Mouse (Mus musculus): ENCODE results near the gene Gpr107.

The Gpr107 gene

DNA sequence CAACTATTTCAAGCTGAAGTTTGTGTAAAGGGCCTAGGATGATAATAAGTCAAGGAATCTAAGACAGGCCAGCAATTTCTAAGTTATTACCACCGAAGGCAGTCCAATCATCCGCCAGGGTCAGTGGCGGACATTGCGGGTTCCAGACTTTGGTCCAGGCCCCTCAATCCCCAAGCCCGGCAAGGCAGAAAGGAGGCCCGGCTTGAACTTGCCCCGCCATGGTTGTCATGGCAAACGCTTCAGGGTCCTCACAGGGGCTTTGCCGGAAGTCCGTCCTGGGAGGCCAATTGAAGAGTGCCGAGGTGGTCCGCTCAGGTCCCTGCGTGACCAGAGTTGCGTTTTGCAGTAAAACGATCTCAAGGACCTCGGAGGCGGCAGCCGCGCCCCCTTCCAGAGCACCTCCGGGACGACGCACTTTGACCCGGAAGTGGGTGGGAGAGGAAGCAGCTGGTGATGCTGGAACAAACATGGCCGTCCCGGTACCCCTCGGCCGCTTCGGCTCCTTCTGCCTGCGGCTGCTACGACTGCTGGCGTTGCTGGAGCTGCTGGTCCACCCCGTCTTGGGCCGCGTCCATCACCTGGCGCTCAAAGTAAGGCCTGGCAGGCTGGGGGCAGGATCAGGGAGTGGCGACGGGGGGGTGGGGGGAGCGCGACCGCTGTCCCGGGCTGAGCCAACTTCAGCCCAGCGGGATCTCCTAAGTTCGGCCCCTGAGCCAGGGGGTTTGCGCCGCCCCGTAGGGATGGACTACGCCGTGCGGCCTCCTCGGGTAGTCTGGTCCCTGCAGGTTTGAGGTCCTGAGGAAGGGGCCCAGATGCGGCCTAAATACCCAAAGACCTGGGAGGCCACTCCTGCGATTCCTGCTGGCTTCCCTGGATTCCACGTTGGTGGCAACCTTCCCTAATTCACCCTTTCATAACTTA, at the start of gene Gpr107:
Gene Gpr107, plus strand, starts transcription at position 425 of the 921 bp plus-strand sequence.
- DNase-seq (ENCODE audit: low read depth, low spot score), result peak; percentile 56

DNA sequence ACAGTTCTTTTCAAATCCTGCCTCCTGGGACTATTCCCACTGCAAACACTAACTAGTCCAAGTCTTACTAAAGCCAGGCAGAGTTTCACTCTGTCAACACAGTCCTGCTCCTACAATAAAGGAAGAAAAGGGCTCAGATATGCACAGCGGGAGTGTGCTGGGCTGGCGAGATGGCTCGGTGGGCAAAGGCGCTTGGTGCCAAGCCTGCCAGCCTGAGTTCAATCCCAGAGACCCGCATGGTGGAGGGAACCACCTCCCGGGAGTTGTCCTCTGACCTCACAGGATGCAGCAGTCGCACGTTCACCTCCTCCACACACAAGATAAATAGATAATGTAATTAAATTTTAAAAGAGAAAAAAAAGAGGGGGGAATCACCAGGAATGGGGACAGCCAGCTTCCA, 48.8 kb upstream of the Gpr107 start:
- no peak for DNase-seq (ENCODE audit: low read depth, low spot score)

DNA sequence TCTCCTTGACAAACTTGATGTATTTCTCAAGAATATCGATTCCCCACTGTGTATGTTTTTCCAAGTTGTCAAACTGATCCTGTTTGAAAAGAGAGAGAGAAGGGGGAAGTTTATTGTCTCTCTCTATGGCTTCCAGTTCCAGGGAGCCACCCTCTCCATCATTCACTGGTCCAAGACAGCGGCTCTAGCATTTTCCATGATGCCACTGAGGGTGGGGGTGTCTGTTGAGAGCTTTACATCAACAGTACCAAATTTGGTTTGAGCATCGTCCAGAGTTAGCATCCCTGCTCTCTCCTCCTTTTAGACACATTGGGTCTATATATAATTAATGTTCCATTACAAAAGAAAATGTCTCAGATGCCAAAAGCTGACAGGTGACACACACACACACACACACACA, 46.8 kb upstream of the Gpr107 start:
- DNase-seq (ENCODE audit: low read depth, low spot score), result no peak

DNA sequence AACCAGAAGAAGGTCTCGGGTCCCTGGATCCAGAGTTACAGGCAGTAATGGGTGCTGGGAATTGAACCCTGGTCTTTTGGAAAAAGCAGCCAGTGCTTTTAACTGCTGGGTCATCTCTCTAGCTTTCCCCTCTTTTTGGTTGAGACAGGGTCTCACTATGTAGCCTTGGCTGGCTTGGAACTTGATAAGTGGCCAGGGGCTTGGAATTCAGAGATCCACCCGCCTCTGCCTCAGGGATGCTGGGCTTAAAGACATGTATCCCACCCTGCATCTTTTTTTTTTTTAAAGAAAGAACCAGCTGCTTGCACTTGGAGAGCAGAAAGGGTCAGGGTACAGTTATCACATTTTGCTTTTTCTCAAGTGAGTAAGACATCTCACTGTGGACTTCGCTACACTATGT, 46.1 kb upstream of the Gpr107 start:
- DNase-seq (ENCODE audit: low read depth, low spot score), result no peak

DNA sequence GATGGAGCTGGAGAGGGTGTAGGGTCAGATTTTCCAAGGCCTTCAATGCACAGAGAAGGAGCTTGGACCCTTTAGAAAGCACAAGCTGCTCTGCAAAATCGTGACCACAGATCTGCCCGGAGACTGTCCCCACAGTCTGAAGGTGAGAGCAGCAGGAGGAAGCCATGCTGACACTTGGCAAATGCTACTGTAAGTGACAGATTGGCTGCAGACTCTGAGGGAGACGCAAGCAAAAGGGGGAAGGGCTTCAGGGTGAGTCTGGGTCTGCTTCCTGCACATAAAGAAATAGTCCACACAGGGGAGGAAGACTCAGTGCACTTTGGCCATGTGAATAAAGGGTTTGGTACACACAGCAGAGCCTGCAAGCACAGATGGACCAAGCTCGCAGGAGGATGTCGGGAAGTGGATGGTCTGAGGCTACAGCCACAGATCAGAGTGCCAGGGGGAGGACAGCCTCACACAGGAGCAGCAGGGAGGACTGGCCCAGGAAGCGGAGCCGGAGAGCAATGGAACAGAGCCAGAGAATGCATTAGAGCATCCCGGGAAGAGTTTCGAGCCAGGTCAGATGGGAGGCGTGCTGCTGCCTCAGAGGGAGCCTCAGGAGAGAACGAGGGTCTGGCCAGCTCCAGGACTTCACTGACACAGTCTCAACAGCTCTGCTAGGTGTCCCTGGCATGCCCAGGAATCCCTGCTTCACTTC, 45.3 kb upstream of the Gpr107 start:
- DNase-seq (ENCODE audit: low read depth, low spot score), result no peak

DNA sequence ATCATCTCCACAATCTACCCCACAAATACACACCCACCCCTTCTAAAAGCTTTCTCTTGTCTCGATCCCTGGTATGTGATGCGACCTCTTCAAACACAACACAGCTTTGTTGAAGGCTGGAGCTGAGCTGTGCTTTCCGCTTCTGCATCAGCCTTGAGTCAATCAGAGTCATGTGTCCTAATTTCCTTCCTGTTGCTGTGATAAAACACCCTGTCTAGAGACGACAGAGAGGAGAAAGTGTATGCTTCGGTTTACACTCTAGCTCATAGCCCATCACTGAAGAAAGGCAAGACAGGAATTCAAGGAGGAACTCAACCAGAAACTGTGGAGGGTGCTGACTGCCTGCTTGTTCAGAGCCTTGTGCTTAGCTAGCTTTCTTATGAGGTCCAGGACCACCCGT, 43.9 kb upstream of the Gpr107 start:
- no peak for DNase-seq (ENCODE audit: low read depth, low spot score)

DNA sequence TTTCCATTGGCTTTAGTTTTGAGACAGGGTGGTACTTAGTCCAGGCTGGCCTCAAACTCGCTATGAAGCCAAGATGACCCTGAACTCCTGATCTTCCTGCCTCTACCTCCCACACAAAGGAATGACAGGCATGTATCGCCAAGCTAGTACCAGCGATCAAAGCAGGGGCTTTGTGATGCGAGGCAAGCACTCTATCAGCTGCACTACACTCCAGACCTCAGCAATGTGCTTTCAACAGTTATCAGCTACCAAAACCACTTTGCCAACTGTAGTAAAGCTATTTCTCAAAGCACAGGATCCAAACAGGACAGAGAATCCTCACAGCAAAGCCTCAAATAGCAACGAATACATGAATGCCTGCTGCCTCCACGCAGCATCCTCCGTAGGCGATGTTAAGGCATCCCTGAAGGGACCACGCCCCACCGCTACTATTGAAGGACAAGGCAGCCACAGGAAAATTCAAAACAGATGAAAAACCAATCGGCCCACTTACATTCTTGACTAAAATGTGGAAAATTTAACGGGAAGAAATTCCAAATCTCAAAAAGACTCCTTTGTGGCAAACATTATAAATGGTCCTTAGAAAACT, 42.1 kb upstream of the Gpr107 start:
- DNase-seq (ENCODE audit: low read depth, low spot score), result no peak

DNA sequence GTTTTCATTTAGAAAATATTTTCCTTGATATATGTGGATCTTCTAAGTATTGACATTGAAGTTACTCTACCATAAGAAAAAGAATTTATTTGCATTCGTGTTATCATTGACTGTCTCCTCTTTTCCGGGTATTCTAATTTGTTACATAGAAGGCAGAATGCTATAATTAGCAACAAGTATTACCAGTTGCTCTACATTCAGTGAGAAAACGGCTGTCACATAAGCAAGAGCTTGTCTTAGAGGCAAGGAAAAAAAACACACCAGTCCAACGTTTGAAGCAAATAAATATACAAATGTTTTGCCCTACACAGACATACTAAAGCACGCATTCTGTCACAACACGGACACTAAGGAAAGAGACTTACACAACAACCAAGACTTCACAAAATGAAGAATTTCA, 40.4 kb upstream of the Gpr107 start:
- DNase-seq (ENCODE audit: low read depth, low spot score), result no peak

DNA sequence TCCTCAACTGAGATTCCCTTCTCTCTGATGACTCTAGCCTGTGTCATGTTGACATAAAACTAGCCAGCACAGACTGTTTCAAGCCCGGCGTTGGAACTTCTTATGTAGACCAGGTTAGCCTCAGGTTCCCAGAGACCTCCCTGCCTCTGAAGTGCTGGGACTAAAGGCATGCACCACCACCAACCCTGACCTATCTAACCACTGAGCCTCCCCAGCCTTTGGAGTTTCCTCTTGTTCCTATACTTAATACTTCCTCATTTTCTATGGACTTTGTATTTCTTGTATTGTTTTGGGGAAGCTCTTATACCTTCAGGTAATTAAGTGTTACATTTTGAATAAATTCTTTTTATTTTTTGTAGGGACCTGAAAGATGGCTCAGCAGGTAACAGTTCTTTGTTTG, 37.9 kb upstream of the Gpr107 start:
- no peak for DNase-seq (ENCODE audit: low read depth, low spot score)

DNA sequence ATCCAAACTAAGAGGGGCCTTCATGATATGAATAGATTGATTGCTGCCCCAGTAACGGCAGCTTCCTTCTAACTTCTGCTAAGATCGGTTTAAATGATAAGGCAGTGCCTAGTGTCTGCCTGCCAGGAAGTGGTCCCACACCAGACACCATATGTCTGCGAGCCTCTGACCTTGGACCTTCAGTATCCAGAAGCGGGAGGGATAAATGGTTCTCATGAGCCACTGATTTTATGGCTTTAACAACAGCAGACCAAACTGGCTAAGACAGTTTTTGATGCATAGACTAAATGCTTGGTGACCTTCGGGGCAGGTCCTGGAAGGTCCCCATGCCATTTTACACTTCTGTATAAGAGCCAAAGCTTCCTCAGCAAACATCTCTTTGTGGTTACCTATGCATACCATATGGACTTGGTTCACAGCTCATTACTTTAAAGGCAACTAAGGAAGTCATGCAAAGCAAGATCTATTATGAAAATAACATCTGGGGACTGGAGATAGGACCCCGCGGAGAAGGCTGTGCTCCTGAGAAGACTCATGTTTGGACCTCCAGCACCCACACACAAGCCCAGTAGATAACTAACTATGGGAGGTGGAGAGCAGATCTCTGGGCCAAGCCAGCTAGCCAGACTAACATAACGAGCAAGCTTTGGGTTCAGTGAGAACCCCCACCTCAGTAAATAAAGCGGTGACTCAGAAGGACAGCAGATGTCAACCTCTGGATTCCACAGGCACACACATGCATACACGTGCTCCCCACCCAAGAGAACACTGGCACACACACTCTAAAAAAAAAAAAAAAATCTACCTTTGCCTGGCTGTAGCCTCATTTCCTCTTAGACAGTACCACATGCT, 36.8 kb upstream of the Gpr107 start:
- no peak for DNase-seq (ENCODE audit: low read depth, low spot score)

DNA sequence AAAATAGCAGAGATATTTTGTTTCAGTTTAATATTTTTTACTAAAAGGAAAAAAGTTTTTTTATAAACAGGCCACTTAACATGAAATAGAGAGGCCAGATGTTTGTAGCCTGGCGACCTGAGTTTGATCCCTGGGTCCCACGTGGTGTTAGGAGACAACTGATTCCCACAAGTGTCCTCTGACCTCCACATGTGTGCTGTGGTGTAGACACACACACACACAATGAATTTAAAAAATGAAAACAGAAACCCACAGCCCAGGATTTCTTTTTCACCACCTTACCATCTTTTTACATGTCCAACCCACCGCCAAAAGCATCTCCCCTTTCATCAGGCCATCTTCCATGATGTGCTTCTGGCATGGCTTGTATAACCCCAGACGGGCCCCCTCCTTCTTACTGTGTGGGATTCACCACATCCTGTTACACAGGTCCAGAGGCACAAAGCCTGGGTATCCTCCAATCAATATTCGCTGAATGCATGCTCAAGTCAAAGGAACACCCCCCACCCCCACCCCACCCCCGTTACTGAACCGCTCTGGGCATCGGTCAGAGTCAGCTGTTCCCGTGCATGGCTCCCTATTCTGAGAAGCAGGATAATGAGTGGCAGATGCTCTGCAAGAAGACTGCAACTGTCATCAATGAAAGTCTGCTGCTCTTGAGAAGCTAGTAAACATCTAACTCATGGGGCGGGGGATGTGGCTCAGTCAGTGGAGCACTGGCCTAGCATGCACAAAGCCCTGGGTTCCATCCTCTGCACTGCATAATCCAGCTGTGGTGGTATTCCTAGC, 36.0 kb upstream of the Gpr107 start:
- DNase-seq (ENCODE audit: low read depth, low spot score), result no peak

DNA sequence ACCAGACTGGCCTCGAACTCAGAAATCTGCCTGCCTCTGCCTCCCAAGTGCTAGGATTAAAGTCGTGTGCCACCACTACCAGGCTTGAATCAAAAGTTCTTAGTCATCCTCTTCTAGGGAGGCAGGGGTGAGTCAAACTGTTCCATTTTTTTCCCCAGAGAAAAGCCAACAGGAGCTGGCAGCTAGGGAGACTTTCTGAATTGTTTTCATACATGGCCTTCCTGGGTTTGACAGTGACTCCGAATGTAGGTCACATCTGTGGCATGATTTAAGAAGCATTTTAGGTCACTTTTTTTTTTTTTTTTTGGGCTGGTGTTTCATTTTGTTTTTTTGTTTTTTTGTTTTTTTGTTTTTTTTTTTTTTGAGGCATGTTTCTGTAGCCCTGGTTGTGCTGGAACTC, 33.9 kb upstream of the Gpr107 start:
- no peak for DNase-seq (ENCODE audit: low read depth, low spot score)

DNA sequence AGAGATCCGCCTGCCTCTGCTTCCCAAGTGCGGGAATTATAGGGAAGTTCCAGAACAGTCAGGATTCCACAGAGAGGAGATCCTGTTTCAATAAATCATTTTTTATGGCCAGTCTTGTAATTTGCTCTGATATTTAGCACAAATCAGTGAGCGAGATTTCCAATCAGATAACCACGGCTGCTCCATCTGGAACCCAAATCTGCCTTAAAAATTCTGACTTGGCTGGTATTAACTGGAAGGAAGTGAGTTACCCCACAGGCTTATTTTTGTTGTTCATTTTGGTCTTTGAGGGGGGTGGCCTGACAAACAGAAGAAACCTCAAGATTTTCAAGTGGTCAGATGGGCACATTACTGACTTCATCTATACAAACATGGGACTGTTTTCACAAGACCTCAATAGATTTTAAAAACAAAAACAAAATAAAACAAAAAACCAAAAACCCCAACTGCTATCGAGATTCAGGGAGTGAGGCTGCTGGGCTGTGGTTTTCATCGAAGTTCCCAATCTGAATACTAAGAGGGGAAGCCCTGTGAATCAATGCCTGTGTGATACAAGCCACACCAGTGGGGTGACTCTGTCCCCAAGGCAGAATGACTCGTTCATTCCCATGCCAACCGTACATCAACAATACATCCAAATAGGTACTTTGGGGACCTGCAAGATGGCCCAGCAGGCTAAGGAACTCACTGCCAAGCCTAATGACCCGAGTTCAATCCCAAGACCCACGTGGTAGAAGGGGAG, 33.3 kb upstream of the Gpr107 start:
- no peak for DNase-seq (ENCODE audit: low read depth, low spot score)

DNA sequence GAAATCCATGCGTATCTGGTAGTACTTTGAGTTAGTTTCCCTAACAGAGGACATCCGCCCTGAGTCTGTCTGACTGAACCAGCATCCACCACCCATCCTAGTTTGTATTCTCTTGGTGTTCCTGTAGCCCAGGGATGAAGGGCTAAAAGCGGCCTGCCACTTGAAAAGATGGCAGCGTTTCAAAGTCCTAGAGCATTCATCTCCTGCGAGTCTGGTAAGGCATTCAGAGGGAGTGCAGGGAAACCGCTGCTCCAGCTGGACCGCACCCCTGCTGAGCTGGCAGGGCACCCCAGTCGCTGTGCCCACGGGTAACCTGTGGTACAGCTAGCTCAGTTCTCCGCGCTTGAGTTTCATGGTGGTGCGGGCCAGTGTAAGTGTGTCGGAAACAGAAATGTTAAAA, 32.3 kb upstream of the Gpr107 start:
- DNase-seq (ENCODE audit: low read depth, low spot score), result no peak

DNA sequence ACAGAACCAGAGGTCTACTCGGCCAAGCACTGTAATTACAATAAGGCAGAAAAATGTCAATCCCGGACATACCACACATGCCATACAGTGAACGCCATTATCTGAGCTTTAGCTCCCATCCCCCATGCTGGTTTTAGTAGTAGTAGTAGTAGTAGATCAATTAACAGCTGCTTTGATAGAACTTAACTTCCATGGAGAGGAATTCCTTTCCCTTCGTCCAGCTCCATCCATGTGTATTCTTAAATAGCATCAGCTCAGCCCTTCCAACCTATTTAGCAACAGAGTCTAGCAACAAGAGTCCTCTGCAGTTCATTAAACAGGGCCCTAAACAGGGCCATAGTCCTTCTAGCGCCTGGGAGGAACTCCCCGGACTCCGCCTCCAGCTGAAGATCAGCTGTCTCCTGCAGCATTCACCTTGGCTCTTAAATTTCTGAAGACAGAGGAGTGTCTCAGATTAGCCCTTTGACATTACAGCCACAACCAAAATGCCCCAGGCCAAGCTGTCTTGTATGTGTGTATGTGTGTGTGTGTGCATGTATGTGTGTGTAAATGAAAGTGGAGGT, 30.9 kb upstream of the Gpr107 start:
- no peak for DNase-seq (ENCODE audit: low read depth, low spot score)

DNA sequence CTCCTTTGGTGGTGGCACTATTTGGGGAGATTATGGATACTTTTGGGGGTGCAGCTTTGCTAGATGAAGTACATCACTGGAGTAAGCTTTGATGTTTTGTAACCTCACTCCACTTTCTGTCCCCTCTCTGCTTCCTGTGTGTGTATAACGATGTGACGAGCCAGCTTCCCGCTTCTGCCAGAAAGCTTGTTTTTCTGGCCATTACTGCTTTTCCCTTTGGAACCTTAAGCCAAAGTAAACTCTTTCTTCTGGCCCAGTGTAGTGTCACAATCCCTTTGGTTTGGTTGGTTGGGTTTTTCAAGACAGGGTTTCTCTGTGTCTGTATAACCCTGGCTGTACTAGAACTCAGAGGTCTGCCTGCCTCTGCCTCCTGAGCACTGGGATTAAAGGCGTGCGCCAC, 29.3 kb upstream of the Gpr107 start:
- DNase-seq (ENCODE audit: low read depth, low spot score), result no peak

DNA sequence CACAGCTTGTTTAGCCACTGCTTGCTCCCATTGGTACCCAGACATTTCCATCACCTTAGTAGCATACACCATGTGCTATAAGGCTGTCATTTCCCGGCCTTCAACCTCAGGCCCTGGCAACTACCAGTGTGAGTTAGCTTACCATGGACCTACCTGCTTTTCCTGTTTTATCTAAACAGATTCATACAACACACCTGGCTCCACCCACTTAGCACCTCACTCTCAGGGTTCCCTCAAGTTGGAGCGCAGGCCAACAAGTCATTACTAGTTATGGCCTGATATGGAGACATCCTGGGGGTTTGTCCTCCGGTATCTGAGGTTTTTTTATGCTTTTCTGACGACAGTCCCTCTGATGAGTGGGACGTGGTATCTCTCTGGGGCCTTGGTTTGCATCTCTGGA, 28.6 kb upstream of the Gpr107 start:
- DNase-seq (ENCODE audit: low read depth, low spot score), result no peak

DNA sequence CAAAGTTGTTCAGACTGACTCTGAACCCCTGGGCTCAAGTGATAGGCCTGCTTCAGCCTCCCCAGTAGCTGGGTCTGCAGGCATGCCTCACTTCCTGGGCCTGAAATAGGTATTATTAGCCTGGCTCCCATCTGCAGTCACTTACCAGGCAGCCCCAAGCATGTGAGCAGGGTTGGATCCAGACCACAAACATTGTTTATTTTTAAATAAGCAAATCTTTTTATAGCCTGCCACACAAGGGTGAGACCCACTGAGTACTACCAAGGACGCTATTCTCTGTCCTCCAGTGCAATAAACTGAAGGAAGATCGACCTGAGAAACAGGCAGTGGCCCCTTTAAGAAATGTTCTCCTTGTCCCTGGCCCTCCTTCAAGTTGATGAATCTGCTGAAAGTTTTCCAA, 27.4 kb upstream of the Gpr107 start:
- DNase-seq (ENCODE audit: low read depth, low spot score), result no peak

DNA sequence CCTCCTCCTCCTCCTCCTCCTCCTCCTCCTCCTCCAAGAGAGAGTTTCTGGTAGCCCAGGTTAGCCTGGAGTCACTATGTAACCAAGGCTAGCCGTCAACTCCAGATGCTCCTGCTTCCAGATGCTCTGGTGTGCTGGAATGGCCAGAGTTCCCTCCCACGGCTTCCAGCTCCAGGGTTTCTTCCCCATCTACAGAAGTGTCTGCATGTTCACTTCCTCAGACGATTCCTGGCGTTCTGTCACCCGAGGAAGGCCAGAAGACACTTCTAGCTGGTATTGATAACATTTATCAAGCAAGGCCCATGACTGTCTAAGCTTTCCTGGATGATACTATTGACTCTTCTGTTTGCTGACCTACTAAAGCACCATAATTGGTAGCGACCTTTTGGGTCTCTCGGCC, 27.0 kb upstream of the Gpr107 start:
- no peak for DNase-seq (ENCODE audit: low read depth, low spot score)

DNA sequence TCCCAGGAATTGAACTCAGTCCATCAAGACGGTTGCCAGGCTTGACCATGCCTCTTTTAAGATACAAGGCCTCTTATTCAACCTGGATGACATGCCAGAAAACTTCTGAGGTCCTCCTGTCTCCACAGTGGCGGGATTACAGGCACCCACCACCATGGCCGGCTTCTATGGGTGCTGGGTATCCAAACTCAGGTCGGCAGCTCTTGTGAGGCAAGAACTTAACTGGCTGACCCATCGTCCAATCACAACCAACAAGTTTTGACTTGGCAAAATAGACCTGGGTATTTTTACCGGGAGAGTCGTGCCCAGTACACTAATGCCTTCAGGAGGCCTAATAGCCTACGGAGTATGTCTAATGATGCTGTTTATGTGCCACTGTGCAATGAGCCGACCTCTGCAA, 26.1 kb upstream of the Gpr107 start:
- DNase-seq (ENCODE audit: low read depth, low spot score), result no peak

Data from c-Kit-negative CD71-positive TER-119-positive erythroid progenitor cells, embryonic 14.5 days (primary cell).